Mouse (Mus musculus): ENCODE results near the gene Btbd35f1.
"Not testable (repeated sequence)": the region's sequence is repeated elsewhere in the genome, so short reads cannot be mapped to it uniquely, and the experiment has no call there.

Gene Btbd35f1

GRCm38 (mm10) chrX:32559755-32560154, at the start of gene Btbd35f1:
Btbd35f1 (plus strand) TSS chrX:32560055.
- in situ Hi-C loops (cut with MboI; ENCODE audit: low pct_unique_long_range_greater_than_20kb in 1 of 2, low sequenced_read_pairs in 2 of 2, unreplicated experiment in 1 of 2): not testable (repeated sequence)

- in situ Hi-C loops (cut with MboI; ENCODE audit: low pct_unique_long_range_greater_than_20kb in 1 of 2, low sequenced_read_pairs in 2 of 2, unreplicated experiment in 1 of 2): not testable (repeated sequence)
Measured at GRCm38 (mm10) chrX:32590878-32591542, 31.2 kb downstream of the Btbd35f1 start.

DNA sequence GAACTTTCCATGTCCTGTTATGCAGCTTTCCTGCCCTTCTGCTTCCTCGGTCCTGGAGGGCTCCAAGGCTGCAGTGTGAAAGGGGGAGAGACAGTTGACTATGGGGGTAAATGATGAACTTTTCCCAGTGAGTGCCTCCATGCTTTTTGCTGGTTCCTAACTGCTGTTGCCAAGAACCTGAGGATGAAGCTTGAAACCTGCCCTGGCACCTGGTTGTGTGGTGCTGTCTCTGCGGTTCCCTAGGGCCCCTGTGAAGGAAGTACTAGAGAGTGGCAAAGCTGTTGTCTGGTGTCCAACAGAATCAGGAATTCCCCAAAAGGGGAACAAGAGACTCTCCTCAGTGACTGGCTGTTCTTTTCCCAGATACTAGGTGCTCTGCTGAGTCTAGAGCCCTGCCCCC, 41.2 kb downstream of the Btbd35f1 start:
- in situ Hi-C loops (cut with MboI; ENCODE audit: low pct_unique_long_range_greater_than_20kb in 1 of 2, low sequenced_read_pairs in 2 of 2, unreplicated experiment in 1 of 2): not testable (repeated sequence)

DNA sequence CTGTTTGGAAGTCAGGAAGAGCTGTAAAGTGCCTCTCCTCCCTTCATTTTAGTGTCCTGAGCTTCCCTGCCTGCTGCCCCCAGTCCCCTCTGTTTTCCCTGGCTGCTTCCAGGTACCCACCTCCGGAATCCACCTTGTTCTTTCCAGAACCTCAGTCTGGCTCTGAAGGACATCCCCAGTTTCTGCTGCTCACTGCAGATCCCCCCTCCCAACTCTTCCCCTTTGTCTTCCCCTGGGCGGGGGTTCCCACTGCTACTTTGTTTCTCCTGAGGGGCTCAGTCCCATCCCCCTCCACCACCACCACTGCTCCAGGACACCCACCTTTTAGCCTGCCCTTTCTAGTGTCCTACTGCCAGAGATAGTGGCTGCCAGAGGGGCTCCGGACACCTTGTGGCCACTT, 41.6 kb downstream of the Btbd35f1 start:
- in situ Hi-C loops (cut with MboI; ENCODE audit: low pct_unique_long_range_greater_than_20kb in 1 of 2, low sequenced_read_pairs in 2 of 2, unreplicated experiment in 1 of 2): not testable (repeated sequence)
